ENCODE assay signal across 9 mouse cellular contexts in the genomic region with DNA sequence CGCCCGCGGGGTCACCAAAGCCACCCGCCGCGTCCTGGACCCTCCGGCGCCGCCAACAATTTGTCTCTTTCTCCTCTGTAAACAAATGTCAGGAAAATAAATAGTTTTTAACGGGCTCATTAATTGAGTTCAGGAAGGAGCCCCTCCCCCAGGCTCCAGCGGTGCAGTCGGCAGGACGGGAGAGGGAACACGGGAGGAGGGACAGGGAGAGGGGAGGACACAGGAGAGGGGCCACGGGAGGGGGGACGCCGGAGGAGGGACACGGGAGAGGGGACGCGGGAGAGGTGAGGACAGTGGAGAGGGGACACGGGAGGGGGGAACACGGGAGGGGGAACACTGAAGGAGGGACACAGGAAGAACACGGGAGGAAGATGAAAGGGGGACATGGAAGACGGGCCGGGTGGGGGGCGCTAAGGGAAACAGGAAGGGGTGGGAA. TPM values are rescaled to one million over a fixed set of nuclear protein-coding genes. Genes with fewer than 3 reads are reported as not detected.
DNase-seq lines count a peak whose midpoint lies in the region; ATAC-seq and TF ChIP-seq lines count a peak whose summit lies in the region.
"Had no signal": no experiment of that assay in that cellular context is flagged by ENCODE, and none has a peak within 500 bp of the region (broad histone marks: within the 10 kb centered on the region; RNA-seq: fewer than 3 reads in every experiment).

No protein-coding gene starts in this region.

- peak overlapping the region; percentile 46 for H3K4me2 ChIP-seq in forebrain, embryonic 14.5 days (ENCODE audit: low read length)
- H3K4me2 ChIP-seq in limb, embryonic 11.5 days (ENCODE audit: low read depth, severe bottlenecking) = peak overlapping the region; percentile 60
- H3K4me2 ChIP-seq in midbrain, embryonic 15.5 days = peak overlapping the region; percentile 42

- no peak for DNase-seq in heart, adult 2 months
- no peak for DNase-seq in heart, adult 9 months (ENCODE audit: low spot score in 2 of 2)
- DNase-seq in forebrain, embryonic 14.5 days (ENCODE audit: low spot score) = no peak
- peak; percentile 43 for DNase-seq in limb, embryonic 11.5 days (ENCODE audit: low spot score)
- no peak for DNase-seq in thymus, postnatal 36 days
- no peak for DNase-seq in gastrocnemius, postnatal 10 days
- no peak for DNase-seq in layer of hippocampus, postnatal 14 days (ENCODE audit: low spot score in 2 of 2)

- TF ChIP-seq EP300 in heart, adult 2 months (IDR thresholded peaks at IDR 0.05; ENCODE audit: insufficient read depth, low read depth, low read length) = no peak

- TF ChIP-seq CTCF in heart, adult 2 months (IDR thresholded peaks at IDR 0.05) = no peak

- no peak for TF ChIP-seq POLR2A in heart, adult 2 months (IDR thresholded peaks at IDR 0.05; ENCODE audit: insufficient read depth, low read depth, low read length)

- 14% methylated on average over 25 of the region's 26 CpGs for WGBS in heart, adult 2 months
- 7% methylated on average over 26 of the region's 26 CpGs for WGBS in forebrain, embryonic 14.5 days
- WGBS in limb, embryonic 11.5 days = under 1% methylated on average over 26 of the region's 26 CpGs
- 8% methylated on average over 26 of the region's 26 CpGs for WGBS in midbrain, embryonic 15.5 days

- H3K4me3 ChIP-seq in heart, adult 2 months = peak overlapping the region; percentile 33
- peak overlapping the region; percentile 5 for H3K4me3 ChIP-seq in forebrain, embryonic 14.5 days (ENCODE audit: low read depth, low read length)
- H3K4me3 ChIP-seq in limb, embryonic 11.5 days (ENCODE audit: low read depth, low read length) = peak overlapping the region; percentile 25
- peak overlapping the region; percentile 17 for H3K4me3 ChIP-seq in midbrain, embryonic 15.5 days

- no peaks in the 10 kb centered on the region for H3K9me3 ChIP-seq in forebrain, embryonic 14.5 days (replicated peaks; ENCODE audit: control insufficient read depth, low read length)
- no peaks in the 10 kb centered on the region for H3K9me3 ChIP-seq in limb, embryonic 11.5 days (ENCODE audit: control insufficient read depth, low read length)
- H3K9me3 ChIP-seq in midbrain, embryonic 15.5 days = no peaks in the 10 kb centered on the region

- H3K79me2 ChIP-seq in heart, adult 2 months (replicated peaks; ENCODE audit: control insufficient read depth, insufficient read depth, low read length) = no peaks in the 10 kb centered on the region

- intact Hi-C loops in heart, adult 2 months (cut with DNase I) = no loop called here

- H3K4me1 ChIP-seq in heart, adult 2 months (ENCODE audit: control insufficient read depth, insufficient read depth, low read length) = peaks cover 1% of the 10 kb centered on the region; the same call in 1 of the 2 replicates
- H3K4me1 ChIP-seq in forebrain, embryonic 14.5 days (ENCODE audit: control insufficient read depth, insufficient read depth, low read length) = peaks cover 77% of the 10 kb centered on the region
- H3K4me1 ChIP-seq in limb, embryonic 11.5 days (ENCODE audit: control insufficient read depth, insufficient read depth, low read length) = peaks cover 46% of the 10 kb centered on the region
- H3K4me1 ChIP-seq in midbrain, embryonic 15.5 days = peaks cover 89% of the 10 kb centered on the region

- no peak for ATAC-seq in forebrain, embryonic 14.5 days
- no peak for ATAC-seq in limb, embryonic 11.5 days (ENCODE audit: insufficient number of reproducible peaks, low FRiP score, low TSS enrichment, low read depth)
- ATAC-seq in midbrain, embryonic 15.5 days (replicated peaks) = no peak

- H3K27ac ChIP-seq in heart, adult 2 months = no peak overlapping the region
- peak overlapping the region; percentile 97 for H3K27ac ChIP-seq in forebrain, embryonic 14.5 days (ENCODE audit: low read depth, low read length)
- no peak overlapping the region for H3K27ac ChIP-seq in limb, embryonic 11.5 days (replicated peaks; ENCODE audit: low read depth, low read length)
- peak overlapping the region; percentile 88 for H3K27ac ChIP-seq in midbrain, embryonic 15.5 days

- H3K27me3 ChIP-seq in heart, adult 2 months (ENCODE audit: control insufficient read depth, insufficient read depth, low read length) = peaks cover 5% of the 10 kb centered on the region
- no peaks in the 10 kb centered on the region for H3K27me3 ChIP-seq in forebrain, embryonic 14.5 days (replicated peaks; ENCODE audit: control insufficient read depth, insufficient read depth, low read length)
- peaks cover 33% of the 10 kb centered on the region for H3K27me3 ChIP-seq in limb, embryonic 11.5 days (ENCODE audit: control insufficient read depth, insufficient read depth, low read length)
- no peaks in the 10 kb centered on the region for H3K27me3 ChIP-seq in midbrain, embryonic 15.5 days (replicated peaks)

- H3K36me3 ChIP-seq in heart, adult 2 months (ENCODE audit: control insufficient read depth, insufficient read depth, low read length) = no peaks in the 10 kb centered on the region
- peaks cover 23% of the 10 kb centered on the region for H3K36me3 ChIP-seq in forebrain, embryonic 14.5 days (ENCODE audit: control insufficient read depth, insufficient read depth, low read length)
- no peaks in the 10 kb centered on the region for H3K36me3 ChIP-seq in limb, embryonic 11.5 days (ENCODE audit: control insufficient read depth, insufficient read depth, low read length)
- H3K36me3 ChIP-seq in midbrain, embryonic 15.5 days (replicated peaks) = 0 out of 2 replicates have a peak, but pooled peaks cover 3% of the 10 kb centered on the region

- peak overlapping the region; percentile 15; the same call in 1 of the 2 replicates for H3K9ac ChIP-seq in heart, adult 2 months (ENCODE audit: low read depth, low read length)
- peak overlapping the region; percentile 43 for H3K9ac ChIP-seq in forebrain, embryonic 14.5 days (ENCODE audit: low read length)
- peak overlapping the region; percentile 7; the same call in 1 of the 2 replicates for H3K9ac ChIP-seq in limb, embryonic 11.5 days (ENCODE audit: low read length)
- peak overlapping the region; percentile 3; the same call in 1 of the 2 replicates for H3K9ac ChIP-seq in midbrain, embryonic 15.5 days

RNA-seq across cellular contexts. Expression of a gene that starts 6.3 kb away (rescaled TPM):
- total RNA-seq in heart, adult 2 months (2021) = 10 to 100 TPM; 41.7 to 47.5 TPM
- polyA plus RNA-seq in heart, adult 2 months (2012; rRNA removed) = 86.8 and 91.1 TPM in 2 replicates
- polyA plus RNA-seq in forebrain, embryonic 14.5 days (2014; fragmentation: Nextera tagmentation; extraction: Ambion mirVana) = 248 and 319 TPM in 2 replicates
- 82.5 and 86.2 TPM in 2 replicates for polyA plus RNA-seq in limb, embryonic 11.5 days (2014; fragmentation: Nextera tagmentation; extraction: Ambion mirVana)
- 339 and 349 TPM in 2 replicates for polyA plus RNA-seq in midbrain, embryonic 15.5 days (2015; fragmentation: Nextera tagmentation; extraction: Ambion mirVana)
- 10 to 100 TPM; 64.1 to 94.7 TPM for total RNA-seq in gastrocnemius, postnatal 10 days (2021)
- 100 to 1,000 TPM; 771 to 772 TPM for total RNA-seq in layer of hippocampus, postnatal 14 days (2021)

RNA-seq across cellular contexts. Expression of a gene that starts 42.2 kb away (rescaled TPM):
- total RNA-seq in heart, adult 2 months (2021) = not detected
- 0.29 and 0.64 TPM in 2 replicates for polyA plus RNA-seq in heart, adult 2 months (2012; rRNA removed)
- polyA plus RNA-seq in forebrain, embryonic 14.5 days (2014; fragmentation: Nextera tagmentation; extraction: Ambion mirVana) = 0.14 TPM in 1 of 2 replicates, not detected in the other
- not detected in 2 replicates for polyA plus RNA-seq in limb, embryonic 11.5 days (2014; fragmentation: Nextera tagmentation; extraction: Ambion mirVana)
- polyA plus RNA-seq in midbrain, embryonic 15.5 days (2015; fragmentation: Nextera tagmentation; extraction: Ambion mirVana) = not detected in 2 replicates
- not detected for total RNA-seq in gastrocnemius, postnatal 10 days (2021)
- total RNA-seq in layer of hippocampus, postnatal 14 days (2021) = not detected
- total RNA-seq: CH12.LX had no signal

Comparison
In these comparisons a context has a peak if more than half of its experiments do, and no peak if none do; other contexts are left out.
1. H3K27ac ChIP-seq: peak in forebrain, embryonic 14.5 days (single experiment) and midbrain, embryonic 15.5 days (single experiment); none in heart, adult 2 months (single experiment) and limb, embryonic 11.5 days (single experiment).
2. Peak in every context shown above with its lines, with median percentiles within 50 percentile points of each other: H3K4me3 ChIP-seq, H3K9ac ChIP-seq and H3K4me2 ChIP-seq.